Mouse (Mus musculus): ENCODE measurements around the gene Olfr395.
"Not testable (repeated sequence)": the region's sequence is repeated elsewhere in the genome, so short reads cannot be mapped to it uniquely, and the experiment has no call there.

The Olfr395 gene

DNA sequence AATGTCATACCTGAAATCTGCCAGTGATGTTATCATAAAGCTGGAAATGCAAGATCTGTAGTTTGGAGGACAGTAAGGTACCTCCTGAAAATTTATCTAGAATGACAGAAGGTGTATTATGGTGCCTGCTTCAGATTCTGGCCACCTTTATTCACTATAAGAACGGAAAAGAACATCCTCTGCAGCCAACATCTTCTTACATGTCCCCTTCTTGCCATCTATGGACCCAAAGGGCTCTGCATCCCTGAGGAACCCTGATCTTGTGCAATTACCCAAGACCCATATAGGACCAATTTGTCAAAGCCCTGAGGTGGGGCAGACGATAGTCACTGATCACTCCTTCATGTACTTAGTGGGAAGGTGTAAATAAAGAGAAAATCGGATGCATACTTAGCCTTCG lies at the start of gene Olfr395:
Olfr395 (minus strand) TSS at position 101 of the 400 bp plus-strand sequence.
- not testable (repeated sequence) for DNase-seq (ENCODE audit: low read depth, low spot score)

DNA sequence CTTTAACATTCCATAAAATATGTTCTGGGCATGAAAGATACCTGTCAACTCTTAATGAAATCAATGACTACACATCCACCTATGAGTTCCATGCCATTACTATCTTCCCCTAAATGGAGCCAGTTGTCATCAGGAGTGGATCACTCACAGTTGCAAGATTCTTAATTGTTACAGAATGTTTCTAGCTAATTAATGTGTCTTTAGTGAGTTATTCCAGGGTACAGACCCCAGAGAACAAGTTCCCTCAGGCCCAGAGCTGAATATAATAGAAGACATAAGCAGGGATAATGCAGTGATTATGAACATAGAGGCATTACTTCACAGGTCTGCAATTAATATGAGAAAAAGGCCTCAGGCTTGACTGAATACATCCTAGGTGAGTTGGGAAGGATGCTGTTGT lies 27.3 kb upstream of the Olfr395 start, which contains the start of gene Olfr23:
Olfr23 (plus strand) TSS at position 301 of the 400 bp plus-strand sequence.
- no peak for DNase-seq (ENCODE audit: low read depth, low spot score)

DNA sequence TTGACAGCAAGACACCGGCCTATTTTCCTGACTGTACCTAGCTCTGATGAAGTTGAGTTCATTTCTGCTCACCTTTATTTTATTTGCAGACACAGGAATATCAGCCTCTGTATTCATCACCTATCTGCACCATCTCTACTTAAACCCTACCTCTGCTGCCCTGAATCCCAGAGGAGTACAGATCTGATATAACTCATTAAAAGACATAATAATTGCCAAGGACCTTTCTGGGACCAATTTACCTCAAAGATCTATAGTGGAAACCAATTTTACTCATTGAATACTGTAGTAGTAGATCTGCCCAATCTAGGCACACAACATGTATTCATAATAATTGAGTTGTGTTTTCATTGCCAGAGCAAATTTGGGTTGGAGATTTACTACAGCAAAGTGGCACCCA lies 18.4 kb downstream of the Olfr395 start, which contains the start of gene Olfr394:
Olfr394 (minus strand) TSS at position 101 of the 400 bp plus-strand sequence.
- no peak for DNase-seq (ENCODE audit: low read depth, low spot score)

Measured in forelimb bud, embryonic 11.5 days (tissue).